ENCODE assay signal across 8 mouse cellular contexts in genomic region chr2:60963616-60964015, GRCm38 (mm10). TPM values are rescaled to one million over a fixed set of nuclear protein-coding genes. Genes with fewer than 3 reads are reported as not detected.
A peak's percentile ranks its signal among the peaks of the same experiment; 100 is the strongest.
DNase-seq lines count a peak whose midpoint lies in the region; ATAC-seq and TF ChIP-seq lines count a peak whose summit lies in the region.

No protein-coding gene starts in this region.

- peaks cover 6% of the 10 kb centered on the region for H3K4me1 ChIP-seq in spleen, adult 2 months (ENCODE audit: control insufficient read depth, insufficient read depth, insufficient read length)
- H3K4me1 ChIP-seq in midbrain, embryonic 14.5 days (ENCODE audit: control insufficient read depth, insufficient read depth, low read length) = no peaks in the 10 kb centered on the region

- peak overlapping the region; percentile 39 for H3K4me3 ChIP-seq in spleen, adult 2 months (ENCODE audit: extremely low read depth, insufficient read depth, insufficient read length)
- H3K4me3 ChIP-seq in midbrain, embryonic 14.5 days (replicated peaks; ENCODE audit: low read depth, low read length) = peak overlapping the region; percentile 68

- H3K4me2 ChIP-seq in midbrain, embryonic 14.5 days (ENCODE audit: low read length) = peak overlapping the region; percentile 84

- H3K9ac ChIP-seq in midbrain, embryonic 14.5 days (replicated peaks; ENCODE audit: low read length) = peak overlapping the region; percentile 75

- peak; percentile 5 for DNase-seq in adrenal gland, postnatal 25 days
- DNase-seq in adrenal gland, postnatal 4 days (ENCODE audit: low spot score in 2 of 2) = no peak
- DNase-seq in spleen, adult 2 months (ENCODE audit: low read depth in 1 of 2, low spot score in 2 of 2) = no peak
- no peak for DNase-seq in spleen, adult 12 weeks (ENCODE audit: low spot score)
- DNase-seq in kidney, postnatal 14 days = peak; percentile 40
- DNase-seq in midbrain, embryonic 14.5 days = peak; percentile 62
- DNase-seq in ovary, postnatal 10 days (ENCODE audit: low spot score) = no peak
- DNase-seq in c-Kit-positive CD71-positive TER-119-positive erythroid progenitor cells, embryonic 14.5 days (ENCODE audit: low spot score) = no peak

- ATAC-seq in midbrain, embryonic 14.5 days (ENCODE audit: low FRiP score, low TSS enrichment) = 0 out of 2 replicates have a peak, but pooled peaks have one; percentile 14

- peaks cover 11% of the 10 kb centered on the region for H3K27me3 ChIP-seq in spleen, adult 2 months (ENCODE audit: control insufficient read depth, insufficient read depth, low read length)
- H3K27me3 ChIP-seq in midbrain, embryonic 14.5 days (ENCODE audit: control insufficient read depth, insufficient read depth, low read length) = peaks cover 6% of the 10 kb centered on the region; the same call in 1 of the 2 replicates

- no peak for TF ChIP-seq POLR2A in spleen, adult 2 months (IDR thresholded peaks at IDR 0.05; ENCODE audit: low read depth, low read length)

- 41% methylated on average over 5 of the region's 5 CpGs for WGBS in spleen, adult 2 months
- WGBS in midbrain, embryonic 14.5 days = 4% methylated on average over 5 of the region's 5 CpGs

- H3K27ac ChIP-seq in spleen, adult 2 months (ENCODE audit: insufficient read depth, low read length) = peak overlapping the region; percentile 75
- peak overlapping the region; percentile 86 for H3K27ac ChIP-seq in midbrain, embryonic 14.5 days (replicated peaks; ENCODE audit: low read depth, low read length)

- H3K9me3 ChIP-seq in midbrain, embryonic 14.5 days (ENCODE audit: control insufficient read depth, low read length) = no peaks in the 10 kb centered on the region

- TF ChIP-seq CTCF in spleen, adult 2 months (IDR thresholded peaks at IDR 0.05; ENCODE audit: extremely low read depth, insufficient read depth, insufficient read length, insufficient replicate concordance) = no peak

- no peaks in the 10 kb centered on the region for H3K36me3 ChIP-seq in spleen, adult 2 months (ENCODE audit: control insufficient read depth, insufficient read depth, low read length)
- H3K36me3 ChIP-seq in midbrain, embryonic 14.5 days (ENCODE audit: control insufficient read depth, insufficient read depth, low read length) = no peaks in the 10 kb centered on the region

RNA-seq across cellular contexts. Expression of gene Rbms1, which starts 0.6 kb away (rescaled TPM):
- 71.2 and 72.6 TPM in 2 replicates for total RNA-seq in adrenal gland, postnatal 25 days (2021)
- total RNA-seq in adrenal gland, postnatal 4 days (2021) = 100 to 1,000 TPM in 1 of 2 experiments, 10 to 100 TPM in 1; 93.4 to 102 TPM
- 94.8 and 130 TPM in 2 replicates for polyA plus RNA-seq in spleen, adult 2 months (2012; rRNA removed)
- polyA plus RNA-seq in midbrain, embryonic 14.5 days (2014; fragmentation: Nextera tagmentation; extraction: Ambion mirVana) = 41.1 and 44.4 TPM in 2 replicates

Comparison
In these comparisons a context has a peak if more than half of its experiments do, and no peak if none do; other contexts are left out.
1. DNase-seq: peak in adrenal gland, postnatal 25 days (single experiment), kidney, postnatal 14 days (single experiment) and midbrain, embryonic 14.5 days (single experiment); none in adrenal gland, postnatal 4 days (0 of 2), spleen, adult 2 months (0 of 2), spleen, adult 12 weeks (single experiment), ovary, postnatal 10 days (single experiment) and c-Kit-positive CD71-positive TER-119-positive erythroid progenitor cells, embryonic 14.5 days (single experiment).